In the genomic region with DNA sequence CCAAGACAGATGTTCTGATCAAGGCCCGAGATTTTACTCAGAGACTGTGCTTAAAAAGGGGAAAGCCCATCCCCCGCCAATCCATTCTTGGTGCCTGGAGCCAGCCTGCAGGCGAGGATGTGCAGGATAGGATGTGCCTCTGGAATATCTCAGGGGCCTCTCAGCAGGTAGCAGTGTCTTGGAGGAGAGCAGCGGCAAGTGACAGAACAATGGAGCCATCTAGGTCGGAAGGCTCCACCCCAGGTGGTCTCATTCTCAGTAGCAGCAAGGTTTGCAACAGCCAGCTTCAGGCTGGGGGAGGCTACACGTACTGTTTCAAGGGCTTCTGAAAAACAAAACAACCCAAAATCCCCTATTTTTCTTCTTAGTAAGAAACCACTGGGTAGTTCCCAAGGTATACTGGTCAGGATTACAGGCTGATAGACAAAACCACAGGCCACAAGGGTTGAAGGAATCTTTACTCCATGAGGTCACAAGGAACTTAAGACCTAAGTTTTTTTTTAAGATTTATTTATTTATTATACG, we compare ENCODE assay signal across 19 mouse cellular contexts. TPM values are rescaled to one million over a fixed set of nuclear protein-coding genes. Genes with fewer than 3 reads are reported as not detected.
"Had no signal": no experiment of that assay in that cellular context is flagged by ENCODE, and none has a peak within 500 bp of the region (broad histone marks: within the 10 kb centered on the region; RNA-seq: fewer than 3 reads in every experiment).

No protein-coding gene starts in this region.

- DNase-seq: kidney, adult 9 months; kidney, postnatal 4 days; left cerebral cortex, postnatal 4 days; lung, adult 18-20 months; midbrain, embryonic 14.5 days; right cerebral cortex, postnatal 4 days; spleen, adult 18-20 months; thymus, postnatal 36 days had no signal

RNA-seq across cellular contexts. Expression of a gene that starts 21.8 kb away (rescaled TPM):
- total RNA-seq: liver, adult 2 months; monocyte, adult 5-6 weeks had no signal
- polyA plus RNA-seq: liver, adult 2 months; neural tube, embryonic 12.5 days had no signal

RNA-seq across cellular contexts. Expression of a gene that starts 22.4 kb away (rescaled TPM):
- total RNA-seq: left cerebral cortex, postnatal 10 days; left cerebral cortex, postnatal 4 days; liver, adult 2 months; megakaryocyte progenitor cell, adult 5-6 weeks; neutrophil, adult 5-6 weeks had no signal
- polyA plus RNA-seq: kidney, postnatal 0 days; limb, embryonic 13.5 days; liver, adult 2 months; liver, embryonic 14.5 days; lung, embryonic 16.5 days; midbrain, embryonic 14.5 days; neural tube, embryonic 12.5 days; stomach, embryonic 14.5 days had no signal
